Mouse (Mus musculus) heart, adult 18-20 months (tissue): ENCODE results near the gene Csnk1g1. TPM values are rescaled to one million over a fixed set of nuclear protein-coding genes. Genes with fewer than 3 reads are reported as not detected.

Experiments
- DNase-seq, 2 experiments: peaks; one replicate each; pipeline ENCODE4 v3.0.0; 2021 to 2022; ENCODE audit warnings: mixed read lengths in 1 of 2
- long read RNA-seq, 2 experiments: library from polyadenylated mRNA; stranded (forward); transcript quantifications; one replicate each; pipeline ENCODE4 v2.0.0; 2021
- total RNA-seq, 2 experiments: library from RNA; stranded (reverse); gene quantifications; 2 replicates each; pipeline ENCODE4 v1.2.3; 2021

Csnk1g1 gene
- total RNA-seq: 1 to 10 TPM; 8.5 to 8.8 TPM
- long read RNA-seq, experiment 1: 0 reads
- long read RNA-seq, experiment 2, partial matches to known transcripts: 0 of 1 reads
- long read RNA-seq, experiment 2, other reads (novel, unspliced or antisense): 1 of 1 reads

DNA sequence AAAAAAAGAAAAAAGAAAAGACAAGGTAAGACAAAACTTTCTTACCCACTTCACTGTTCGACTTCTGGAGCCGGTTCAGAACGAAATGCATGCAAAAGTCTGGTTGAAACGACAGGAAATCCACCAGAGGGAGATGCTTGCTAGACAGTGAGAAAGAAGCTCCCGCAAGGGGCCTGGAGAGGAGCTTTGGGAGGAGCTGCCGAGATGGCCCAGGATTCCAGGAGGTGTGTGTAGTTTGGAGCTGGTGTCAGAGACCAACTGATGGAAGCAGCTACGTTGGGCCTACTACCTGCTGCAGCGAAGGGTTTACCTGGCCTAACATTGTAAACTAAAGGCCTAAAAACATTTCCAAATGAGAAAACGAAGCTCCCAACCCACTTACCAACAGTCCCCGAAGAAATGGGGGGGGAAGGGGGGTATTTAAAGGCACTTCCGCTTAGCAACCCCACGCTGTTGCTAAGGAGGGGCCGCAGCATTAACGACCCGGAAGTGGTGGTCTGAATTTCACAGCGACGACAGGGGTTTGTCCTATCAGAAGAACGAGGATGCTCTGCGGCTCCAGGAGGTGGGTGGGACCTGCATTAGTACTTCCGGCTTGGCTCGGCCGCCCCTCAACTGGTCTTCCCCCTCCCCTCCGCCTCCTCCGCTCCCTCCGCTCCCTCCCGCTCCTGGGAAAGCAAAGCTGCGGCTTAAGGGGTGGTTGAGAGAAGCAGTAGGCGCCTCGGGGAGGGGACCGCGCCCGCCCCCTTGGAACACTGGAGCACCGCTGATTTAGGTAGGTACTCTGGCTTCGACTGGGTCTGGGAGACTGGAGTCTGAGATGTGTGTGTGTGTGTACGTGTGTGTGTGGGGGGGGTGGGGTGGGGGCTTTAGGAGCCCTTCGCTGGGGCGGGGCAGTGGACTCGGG lies at the start of gene Csnk1g1, which contains the start of gene Trip4:
Gene Csnk1g1 (plus strand): TSS at position 531 of the 907 bp plus-strand sequence.
Gene Trip4 (minus strand): TSS at position 401 of the 907 bp plus-strand sequence.
- DNase-seq: peak; percentile 94 to 98

DNA sequence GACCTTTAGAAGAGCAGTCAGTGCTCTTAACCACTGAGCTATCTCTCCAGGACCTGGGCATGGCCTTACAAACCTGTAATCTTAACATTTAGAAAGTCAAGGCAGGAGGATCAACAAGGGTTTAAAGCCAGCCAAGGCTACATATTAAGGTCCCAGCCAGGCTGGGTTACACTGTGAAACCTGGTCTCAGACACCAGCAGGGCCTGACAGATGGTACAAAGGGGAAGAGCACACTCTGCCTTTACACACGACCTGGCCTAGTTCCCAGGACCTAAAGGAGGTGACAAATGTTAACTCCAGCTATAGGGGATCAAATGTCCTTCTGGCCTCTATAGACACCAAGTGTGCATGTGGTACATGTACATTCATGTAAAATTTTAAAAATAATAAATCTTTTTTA lies 49.1 kb upstream of the Csnk1g1 start:
- DNase-seq: no peak

DNA sequence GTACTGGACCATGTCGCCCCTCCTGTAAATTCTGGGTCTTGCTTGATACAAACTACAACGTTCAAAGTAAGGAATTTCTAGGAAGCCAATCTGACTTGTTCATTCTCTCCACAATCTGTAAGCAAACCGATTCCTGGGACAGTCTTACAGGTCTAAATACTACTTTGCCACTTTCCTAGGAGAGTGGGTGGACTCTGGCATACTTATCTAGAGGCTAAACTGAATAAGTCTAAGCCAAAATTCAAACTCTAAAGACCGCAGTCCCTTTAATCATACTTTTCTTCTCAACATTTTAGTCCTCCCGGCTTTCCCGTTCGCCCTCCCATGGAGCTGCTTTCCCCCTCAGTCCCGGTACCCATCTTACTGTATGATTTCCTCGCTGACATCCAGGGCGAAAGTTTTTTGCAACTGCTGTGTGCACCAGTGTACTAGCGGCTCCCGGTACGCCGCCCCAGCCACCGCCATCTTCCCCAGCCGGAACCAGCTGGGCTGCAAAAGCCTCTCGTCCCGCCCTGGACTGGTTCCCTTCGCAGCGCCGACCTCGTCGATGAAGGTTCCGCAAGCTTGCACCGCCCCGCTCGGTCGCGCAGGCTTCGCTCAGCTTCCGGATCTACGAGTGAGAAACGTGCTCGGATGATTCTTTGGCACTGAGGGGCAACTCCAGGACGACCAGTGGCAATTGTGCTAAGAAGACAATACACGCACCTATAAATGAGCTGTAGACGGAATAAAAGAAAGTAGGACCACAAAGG lies 24.0 kb upstream of the Csnk1g1 start:
- DNase-seq: peak; percentile 93 to 94

DNA sequence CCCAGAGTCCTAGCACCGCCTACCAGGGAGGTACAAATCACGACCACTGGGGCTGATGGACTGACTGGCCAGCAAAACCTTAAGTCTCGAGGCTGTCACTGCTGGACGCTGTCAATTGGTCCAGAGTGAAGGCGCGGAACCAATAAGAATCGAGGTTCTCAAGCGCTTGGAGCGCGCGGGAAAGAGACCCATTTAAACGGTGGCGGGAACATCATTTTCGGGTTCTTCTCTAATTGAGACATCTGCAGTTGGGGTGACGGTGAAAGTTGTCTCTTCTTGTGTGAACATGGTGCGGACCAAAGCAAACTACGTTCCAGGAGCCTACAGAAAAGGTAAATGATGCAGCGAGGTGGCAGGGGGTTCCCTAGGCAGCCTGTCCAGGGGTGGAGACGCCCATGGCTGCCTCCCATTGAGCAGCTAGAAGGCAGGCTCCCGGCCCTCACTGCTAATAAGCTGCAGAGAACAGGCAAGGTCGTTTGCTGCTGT lies 18.5 kb upstream of the Csnk1g1 start, which contains the start of gene Pclaf:
Gene Pclaf (plus strand): TSS at position 95 of the 486 bp plus-strand sequence.
- DNase-seq: peak; percentile 62 to 77

DNA sequence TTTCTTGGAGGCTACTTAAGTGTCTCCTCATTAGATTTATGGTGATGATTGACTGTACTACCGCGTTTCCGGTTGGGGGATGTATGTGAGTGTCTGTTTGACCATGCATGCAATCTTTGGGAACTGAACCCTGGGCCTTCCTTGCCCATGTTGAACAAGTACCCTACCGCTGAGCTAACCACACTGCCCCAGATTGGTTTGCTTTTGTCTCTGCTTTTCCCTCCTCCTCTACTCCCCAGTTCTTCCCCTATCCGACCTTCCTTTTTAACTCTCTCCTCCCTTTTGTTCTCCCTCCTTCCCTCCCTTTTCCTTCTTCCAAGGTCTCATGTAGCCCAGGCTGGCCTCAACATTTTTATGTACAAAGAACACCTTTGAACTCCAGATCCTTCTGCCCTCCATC lies 17.6 kb upstream of the Csnk1g1 start:
- DNase-seq: no peak

DNA sequence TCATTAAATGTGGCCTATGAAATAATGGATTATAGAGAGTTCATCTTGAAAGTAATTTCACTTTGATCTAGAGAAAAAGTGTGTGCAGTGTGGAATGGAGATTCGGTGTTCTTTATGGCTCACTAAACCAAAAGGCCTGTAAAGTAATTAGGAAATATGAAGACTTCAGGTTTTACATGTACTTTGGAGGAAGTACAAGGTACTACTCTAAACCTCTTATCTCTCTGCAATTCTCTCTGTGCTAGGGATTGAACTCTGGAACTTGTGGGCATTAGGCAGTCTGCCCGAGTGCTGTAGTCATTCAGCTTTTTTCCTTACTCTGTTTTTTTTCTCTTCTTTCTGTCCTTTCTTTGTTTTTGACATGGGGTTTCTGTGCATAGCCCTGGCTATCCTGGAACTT lies 11.7 kb upstream of the Csnk1g1 start:
- DNase-seq: no peak

DNA sequence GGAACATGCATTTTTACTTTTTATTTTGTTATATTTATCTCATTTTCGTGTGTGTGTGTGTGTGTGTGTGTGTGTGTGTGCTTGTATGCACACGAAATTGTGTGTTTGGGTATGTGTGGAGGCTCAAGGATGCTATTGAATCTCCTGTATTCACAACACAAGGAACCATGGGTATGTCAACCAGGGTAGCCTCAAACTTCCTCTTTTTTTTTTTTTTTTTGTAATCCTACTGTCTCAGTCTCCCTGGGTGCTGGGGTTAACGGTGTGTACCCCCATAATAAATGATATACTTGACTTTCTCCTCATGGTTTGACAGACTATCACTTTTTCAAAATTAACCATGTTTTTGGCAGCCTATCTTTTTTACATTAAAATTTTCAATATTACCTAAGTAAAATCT lies 5.8 kb upstream of the Csnk1g1 start:
- no peak for DNase-seq

DNA sequence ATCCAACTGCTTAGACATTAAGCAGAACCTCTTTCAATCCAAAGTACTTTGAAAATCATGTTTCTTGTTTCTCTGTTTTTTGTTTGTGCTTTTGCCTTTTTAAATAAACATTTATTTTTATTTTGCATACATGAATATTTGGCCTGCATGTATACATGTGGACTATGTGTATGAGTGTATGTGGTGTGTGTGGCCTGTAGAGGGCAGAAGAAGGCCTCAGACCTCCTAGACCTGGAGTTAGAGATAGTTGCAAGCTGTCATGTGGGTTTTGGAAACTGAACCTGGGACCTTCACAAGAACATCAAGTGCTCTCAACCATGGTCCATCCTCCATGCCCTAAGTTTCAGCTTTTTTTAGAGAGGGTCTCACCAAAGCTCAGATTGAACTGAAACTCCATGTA lies 5.3 kb upstream of the Csnk1g1 start:
- DNase-seq: no peak

DNA sequence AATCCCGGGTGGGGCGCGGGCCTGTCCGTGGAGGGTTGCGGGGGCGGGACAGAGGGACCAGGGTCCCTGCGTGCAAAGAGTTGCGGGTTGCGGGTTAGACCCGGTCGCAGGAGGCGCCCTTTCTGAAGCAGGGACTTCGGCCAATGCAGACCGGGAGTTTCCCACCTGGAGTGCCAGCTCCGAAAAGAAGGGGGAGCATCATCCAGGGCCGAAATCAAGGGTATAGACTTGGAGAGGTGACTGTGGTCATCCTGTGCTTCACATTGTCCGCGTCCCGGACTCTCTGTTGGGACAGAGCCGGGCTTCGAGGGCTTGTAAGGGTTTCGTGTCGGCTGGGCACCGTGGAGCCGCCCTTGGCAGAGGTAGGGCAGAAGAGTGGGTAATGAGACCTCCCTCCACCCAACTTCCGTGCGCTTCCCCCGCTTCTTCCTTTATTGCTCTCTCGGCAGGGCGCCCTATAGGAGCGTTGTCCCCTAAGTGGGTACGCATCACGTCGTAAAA lies 627 bp downstream of the Csnk1g1 start:
- DNase-seq: peak in 1 of 2 experiments; percentile 74

DNA sequence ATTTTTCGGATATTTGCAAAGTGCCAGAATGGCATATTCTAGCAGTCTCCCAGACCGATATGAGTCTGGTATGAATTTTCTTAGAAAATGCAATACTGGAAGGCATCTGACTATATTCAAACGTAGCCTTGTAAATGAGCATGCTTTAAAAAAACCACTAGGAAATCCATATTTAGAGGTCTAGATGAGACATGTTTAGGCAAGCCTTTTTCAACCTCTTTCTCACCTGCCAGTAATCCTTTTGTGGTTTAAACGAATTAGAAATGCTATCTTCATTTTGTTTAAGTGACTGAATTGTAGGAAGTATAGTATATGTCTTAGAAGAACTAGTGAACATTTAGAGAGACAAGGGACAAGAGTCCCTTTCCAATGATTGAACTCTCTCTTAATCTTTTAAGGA lies 1.1 kb downstream of the Csnk1g1 start:
- DNase-seq: no peak

DNA sequence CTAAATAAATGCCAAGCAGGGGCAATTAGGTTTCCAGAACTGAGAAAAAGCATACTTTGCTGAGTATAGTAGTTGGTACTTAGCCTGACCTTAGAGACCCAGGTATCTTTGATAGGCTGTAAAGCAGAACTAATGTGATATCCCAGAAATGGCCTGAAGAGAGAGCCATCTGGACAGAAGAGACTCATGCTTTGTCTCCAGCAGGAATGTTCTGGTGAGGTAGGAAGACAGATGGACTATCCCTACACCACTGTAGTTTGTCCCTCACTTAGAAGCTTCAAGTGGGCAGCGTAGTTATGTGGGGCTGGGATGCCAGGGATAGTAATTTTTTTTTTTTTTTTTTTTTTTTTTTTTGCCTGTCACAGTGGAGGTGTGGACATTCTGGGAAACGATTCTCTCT lies 5.3 kb downstream of the Csnk1g1 start:
- no peak for DNase-seq

DNA sequence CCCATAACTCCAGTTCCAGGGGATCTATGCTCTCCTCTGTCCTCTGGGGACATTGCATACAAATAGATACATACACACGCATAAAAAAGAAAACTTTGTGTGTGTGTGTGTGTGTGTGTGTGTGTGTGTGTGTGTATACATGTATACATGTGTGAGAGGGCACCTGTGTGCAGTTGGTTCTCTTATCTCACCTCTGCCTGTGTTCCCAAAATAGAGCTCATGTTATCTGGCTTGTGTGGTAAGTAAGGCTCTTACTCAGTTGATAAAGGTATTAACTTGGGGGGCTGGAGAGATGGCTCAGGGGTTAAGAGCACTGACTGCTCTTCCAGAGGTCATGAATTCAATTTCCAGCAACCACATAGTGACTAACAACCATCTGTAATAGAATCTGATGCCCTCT lies 8.3 kb downstream of the Csnk1g1 start:
- DNase-seq: no peak

DNA sequence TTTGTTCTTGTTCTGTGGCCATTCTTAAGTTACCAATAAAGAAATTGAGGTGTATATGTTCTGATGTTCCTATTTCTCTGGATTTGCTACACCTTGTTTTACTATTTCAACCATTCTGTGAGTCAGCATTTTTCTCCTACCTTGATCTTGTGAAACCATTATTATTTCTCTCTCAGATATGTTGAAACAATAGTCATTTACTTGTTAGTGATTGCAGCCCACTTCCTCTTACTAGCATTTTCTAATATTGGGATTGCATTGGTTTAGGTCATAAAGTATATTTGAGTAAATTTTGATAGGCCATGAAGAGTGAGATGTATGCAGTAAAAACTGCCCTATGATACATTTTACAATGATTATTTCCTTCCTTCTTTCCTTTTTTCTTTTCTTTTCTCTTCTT lies 19.7 kb downstream of the Csnk1g1 start:
- no peak for DNase-seq

DNA sequence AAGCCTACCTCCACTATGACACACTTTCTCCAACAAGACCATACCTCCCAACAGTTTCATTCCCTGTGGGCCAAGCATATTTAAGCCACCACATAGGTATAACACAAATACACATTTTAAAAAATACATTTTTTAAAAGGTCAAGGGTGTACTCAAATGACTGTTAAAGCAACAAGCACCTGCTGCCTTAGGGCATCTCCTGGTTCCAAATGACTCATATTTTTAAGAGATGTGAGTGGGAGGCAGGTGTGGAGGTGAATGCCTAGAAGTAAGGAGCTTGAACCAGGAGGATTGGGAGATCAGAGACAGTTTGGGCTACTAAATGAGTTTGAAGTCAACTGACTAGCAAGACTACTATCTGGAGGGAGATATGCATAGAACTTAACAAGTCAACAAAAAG lies 21.1 kb downstream of the Csnk1g1 start:
- DNase-seq: no peak

DNA sequence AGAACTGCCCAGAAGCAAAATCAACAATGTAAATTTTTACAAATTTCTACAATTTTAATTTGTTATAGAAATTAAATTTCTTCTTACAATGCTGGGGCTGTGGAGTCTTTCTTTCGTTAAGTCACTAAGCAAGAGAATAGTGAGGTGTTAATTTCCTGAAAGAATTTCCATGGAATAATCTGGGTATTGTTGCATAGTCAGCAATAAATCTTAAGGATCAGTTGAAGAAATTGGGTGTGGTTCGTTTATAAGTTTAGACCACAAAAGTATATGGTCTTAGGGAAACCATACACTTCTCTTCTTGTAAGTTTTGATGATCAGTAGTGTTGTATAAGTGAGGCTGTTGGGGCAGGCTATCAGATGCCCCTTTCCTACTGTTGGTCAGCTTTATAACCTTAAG lies 28.8 kb downstream of the Csnk1g1 start:
- DNase-seq: no peak

DNA sequence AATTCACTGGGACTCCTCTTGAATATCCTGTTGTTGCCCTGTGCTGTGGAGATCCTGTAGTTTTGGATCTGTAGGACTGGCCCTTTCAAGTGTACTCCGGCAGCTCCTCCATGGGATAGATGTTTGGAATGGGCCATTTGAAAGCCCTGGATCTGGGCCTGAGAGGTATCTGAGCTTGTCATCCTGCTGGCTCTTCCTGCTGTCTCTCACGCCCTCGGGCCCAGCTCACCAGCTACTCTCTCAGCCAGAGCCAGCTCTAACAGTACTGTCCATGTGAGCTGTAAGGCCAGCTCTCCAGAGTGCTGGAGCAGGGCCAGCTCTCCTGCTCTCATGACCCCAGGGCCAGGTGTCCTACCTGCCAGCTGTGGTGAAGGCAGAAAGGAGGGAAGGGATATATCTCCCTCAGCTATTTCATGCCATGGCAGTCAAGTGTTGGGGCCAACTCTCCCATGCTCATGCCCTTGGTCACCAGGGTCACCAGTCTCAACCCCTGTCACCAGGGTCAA lies 42.4 kb downstream of the Csnk1g1 start:
- no peak for DNase-seq

DNA sequence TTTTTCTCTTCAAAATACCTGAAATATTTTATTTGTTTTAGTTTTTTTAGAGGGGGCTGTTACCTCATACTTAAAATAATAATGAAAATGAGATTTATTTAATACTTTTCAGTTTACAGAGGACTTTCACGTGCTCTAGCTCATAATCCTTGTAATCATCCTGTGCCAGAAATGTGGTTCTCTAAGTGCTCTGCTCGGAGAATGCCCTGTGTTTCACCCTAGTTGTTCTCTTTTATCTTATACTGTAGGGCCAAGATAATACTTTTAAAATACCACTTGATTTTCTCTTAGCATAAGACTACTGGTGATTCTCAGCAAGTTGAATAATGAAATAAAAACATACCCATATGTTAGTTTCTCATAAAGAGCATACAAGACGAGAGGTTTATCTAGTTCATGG lies 61.3 kb downstream of the Csnk1g1 start:
- no peak for DNase-seq

DNA sequence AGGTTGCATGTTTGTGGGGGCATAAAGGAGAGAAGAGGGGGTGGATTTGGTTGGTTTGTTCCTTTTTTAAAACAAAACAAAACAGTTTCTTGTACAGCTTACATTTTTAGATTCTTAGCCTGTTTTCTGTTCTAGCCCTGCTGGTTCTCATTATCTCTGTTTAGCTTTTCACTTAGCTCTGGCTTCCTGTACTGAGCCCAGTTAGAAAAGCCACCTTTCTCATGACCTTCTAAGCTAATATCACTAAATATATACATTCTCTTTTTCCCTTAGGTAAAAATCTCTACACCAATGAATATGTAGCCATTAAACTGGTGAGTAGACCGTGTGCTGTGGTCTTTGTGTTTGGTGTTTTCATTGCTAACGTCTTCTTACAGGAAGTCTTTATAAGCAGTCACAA lies 64.5 kb downstream of the Csnk1g1 start:
- DNase-seq: no peak

DNA sequence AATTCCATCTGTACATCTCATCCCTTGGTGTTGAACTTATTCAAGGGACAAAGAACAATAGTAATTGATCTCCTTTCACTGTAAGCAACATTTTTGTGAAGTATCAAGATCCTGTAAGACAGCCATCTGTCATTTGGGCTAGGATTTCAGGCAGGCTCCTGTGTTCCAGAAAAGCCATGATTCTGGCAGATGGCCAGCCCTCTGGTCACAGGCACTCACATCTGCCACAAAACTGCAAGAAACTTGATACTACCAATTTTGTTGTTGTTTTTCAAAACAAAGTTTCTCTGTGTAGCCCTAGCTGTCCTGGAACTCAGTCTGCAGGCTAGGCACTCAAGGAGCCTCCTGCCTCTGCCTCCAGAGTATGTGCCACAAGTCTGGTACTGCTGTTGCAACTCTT lies 67.2 kb downstream of the Csnk1g1 start:
- DNase-seq: peak; percentile 20 to 48

DNA sequence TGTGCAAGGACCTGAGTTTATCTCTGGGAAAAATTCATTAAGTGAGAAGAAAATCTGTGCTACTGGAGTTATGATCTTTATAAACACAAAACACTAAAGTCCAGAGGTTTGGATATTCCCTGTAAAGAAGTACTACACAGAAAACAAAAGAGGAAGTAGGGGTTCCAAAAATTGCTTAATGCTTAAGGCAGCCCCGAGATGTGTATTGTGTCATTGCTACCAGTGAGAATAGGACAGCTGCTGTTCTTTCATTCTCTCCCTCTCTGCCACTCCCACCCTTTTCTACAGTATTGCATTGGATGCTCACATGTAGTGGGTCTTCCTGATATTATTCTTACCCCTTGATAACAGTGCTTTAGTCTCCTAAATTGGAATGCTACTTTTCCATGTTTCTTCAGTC lies 74.1 kb downstream of the Csnk1g1 start:
- DNase-seq: no peak

DNA sequence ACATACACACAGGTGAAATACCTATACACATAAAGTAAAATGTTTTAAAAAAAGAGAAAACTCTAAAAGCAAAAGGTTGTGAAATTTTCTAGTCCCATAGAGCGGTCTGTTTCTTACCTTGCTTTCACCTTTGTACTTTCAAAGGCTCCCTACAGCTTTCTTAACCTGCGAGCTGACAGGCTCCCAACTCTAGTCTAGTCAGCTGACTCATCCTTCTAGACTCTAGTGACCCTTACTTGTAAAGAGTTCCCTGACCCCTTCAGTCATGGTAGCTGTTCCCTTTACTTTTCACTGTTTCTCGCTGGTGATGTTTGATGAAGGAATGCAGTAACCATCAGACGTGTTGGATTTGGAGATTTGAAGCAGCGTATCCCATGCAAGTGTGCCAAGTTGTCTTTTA lies 78.3 kb downstream of the Csnk1g1 start:
- no peak for DNase-seq

DNA sequence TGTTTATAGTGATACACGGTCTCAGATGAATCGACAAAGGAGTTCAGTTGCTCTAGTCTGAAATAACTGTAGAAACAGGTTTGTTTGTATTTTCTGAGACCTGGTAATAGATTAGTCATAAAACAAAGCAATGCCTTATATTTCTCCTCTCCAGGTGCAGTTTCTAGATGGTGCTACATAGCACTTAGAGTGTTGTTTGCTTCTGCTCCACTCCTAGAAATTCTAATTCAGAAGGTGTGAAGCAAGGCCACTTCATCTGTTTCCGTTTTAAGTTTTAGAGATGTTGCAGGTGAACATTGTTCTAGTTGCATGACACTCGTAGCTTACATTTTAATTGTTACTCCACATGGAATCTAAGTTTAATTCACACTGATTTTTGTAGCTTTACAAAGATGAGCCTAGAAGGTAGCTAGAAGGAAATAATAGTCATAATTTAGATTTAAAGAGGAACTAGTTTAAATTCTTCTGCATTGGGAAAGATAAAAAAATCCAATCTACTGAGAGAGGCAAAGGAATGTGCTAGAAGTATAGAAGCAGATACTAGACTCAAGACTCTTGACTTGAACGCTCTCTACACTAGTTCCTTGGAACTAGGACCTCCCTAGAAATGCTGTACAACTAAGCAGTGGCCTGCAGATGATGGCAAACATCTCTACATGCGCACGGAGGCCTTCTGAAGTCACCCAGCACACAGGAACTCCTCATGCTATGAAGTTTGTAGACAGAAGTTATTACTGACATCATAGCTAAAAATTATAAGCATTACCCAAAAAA lies 87.1 kb downstream of the Csnk1g1 start:
- DNase-seq: no peak
